Mouse (Mus musculus): ENCODE measurements around the gene Tdp2. TPM values are rescaled to one million over a fixed set of nuclear protein-coding genes. Genes with fewer than 3 reads are reported as not detected.

Tdp2 gene
- polyA plus RNA-seq, 1 experiment from 2014 or later = 33.9 TPM

DNA sequence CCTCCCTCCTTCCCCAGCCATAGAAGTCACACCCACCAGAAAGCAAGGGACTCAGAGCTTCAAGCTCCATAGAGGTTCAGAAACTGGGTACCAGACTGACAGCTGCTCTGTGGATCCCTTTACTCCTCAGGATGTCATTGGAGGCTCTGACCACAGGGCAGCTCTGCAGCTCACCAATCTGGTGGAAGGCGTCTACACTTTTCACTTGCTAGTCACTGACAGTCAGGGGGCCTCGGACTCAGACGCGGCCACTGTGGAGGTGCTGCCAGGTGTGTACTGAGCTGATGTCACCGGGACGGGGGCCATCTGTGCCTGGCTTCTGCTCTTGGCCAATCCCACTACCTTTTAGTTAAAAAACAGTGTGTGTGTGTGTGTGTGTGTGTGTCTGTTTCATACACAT is 50.9 kb downstream of the Tdp2 start:
- Histone ChIP-seq H3K4me2 (ENCODE audit: low read depth, low read length) (no peak overlapping the region), H3K36me3 (ENCODE audit: control insufficient read depth, insufficient read depth, low read length) (0 out of 2 replicates have a peak, but pooled peaks cover 5% of the 10 kb centered on the region), H3K4me3 (ENCODE audit: low read depth, low read length) (no peak overlapping the region), H3K9ac (replicated peaks; ENCODE audit: low read depth, low read length) (no peak overlapping the region), H3K4me1 (ENCODE audit: control insufficient read depth, insufficient read depth, low read length) (no peaks in the 10 kb centered on the region), H3K9me3 (ENCODE audit: control insufficient read depth, low read length) (no peaks in the 10 kb centered on the region), H3K27ac (ENCODE audit: low read depth, low read length) (no peak overlapping the region), H3K27me3 (ENCODE audit: control insufficient read depth, insufficient read depth, low read length) (no peaks in the 10 kb centered on the region)
- no peak for ATAC-seq (ENCODE audit: low read depth)
- 95% methylated on average over 6 of the region's 6 CpGs for WGBS

GRCm38 (mm10) chr13:24889554-24889953 is 58.1 kb downstream of the Tdp2 start:
- no peak overlapping the region for H3K9ac ChIP-seq (replicated peaks; ENCODE audit: low read depth, low read length)
- no peaks in the 10 kb centered on the region for H3K27me3 ChIP-seq (ENCODE audit: control insufficient read depth, insufficient read depth, low read length)
- no peaks in the 10 kb centered on the region for H3K9me3 ChIP-seq (ENCODE audit: control insufficient read depth, low read length)
- ATAC-seq (ENCODE audit: low read depth) = peak; percentile 28; the same call in 1 of the 2 replicates
- no peak overlapping the region for H3K4me2 ChIP-seq (ENCODE audit: low read depth, low read length)
- no peak overlapping the region for H3K27ac ChIP-seq (ENCODE audit: low read depth, low read length)
- no peaks in the 10 kb centered on the region for H3K4me1 ChIP-seq (ENCODE audit: control insufficient read depth, insufficient read depth, low read length)
- H3K36me3 ChIP-seq (ENCODE audit: control insufficient read depth, insufficient read depth, low read length) = no peaks in the 10 kb centered on the region
- no peak overlapping the region for H3K4me3 ChIP-seq (ENCODE audit: low read depth, low read length)
- WGBS = 20% methylated on average over 1 of the region's 1 CpGs

Other genes starting within 250 kb of the Tdp2 start
- gene Ripor2, start 249.5 kb upstream of the Tdp2 start, polyA plus RNA-seq (2014; fragmentation: Nextera tagmentation; extraction: Ambion mirVana) = 28.1 and 28.6 TPM in 2 replicates
- gene Armh2, start 90.4 kb upstream of the Tdp2 start, polyA plus RNA-seq (2014; fragmentation: Nextera tagmentation; extraction: Ambion mirVana) = not detected in 2 replicates
- gene Gmnn, start 69.8 kb upstream of the Tdp2 start, polyA plus RNA-seq (2014; fragmentation: Nextera tagmentation; extraction: Ambion mirVana) = 9.9 and 16.5 TPM in 2 replicates
- gene BC005537, start 30.0 kb upstream of the Tdp2 start, polyA plus RNA-seq (2014; fragmentation: Nextera tagmentation; extraction: Ambion mirVana) = 34.3 and 51.9 TPM in 2 replicates
- 47.8 and 51.2 TPM in 2 replicates for gene Acot13, start 139 bp upstream of the Tdp2 start, polyA plus RNA-seq (2014; fragmentation: Nextera tagmentation; extraction: Ambion mirVana)
- gene D130043K22Rik, start 13.5 kb downstream of the Tdp2 start, polyA plus RNA-seq (2014; fragmentation: Nextera tagmentation; extraction: Ambion mirVana) = 6.1 and 7.0 TPM in 2 replicates
- 15.4 and 16.3 TPM in 2 replicates for gene Aldh5a1, start 106.0 kb downstream of the Tdp2 start, polyA plus RNA-seq (2014; fragmentation: Nextera tagmentation; extraction: Ambion mirVana)
- 2.3 and 3.9 TPM in 2 replicates for gene Gpld1, start 111.5 kb downstream of the Tdp2 start, polyA plus RNA-seq (2014; fragmentation: Nextera tagmentation; extraction: Ambion mirVana)
- gene Mrs2, start 188.7 kb downstream of the Tdp2 start, polyA plus RNA-seq (2014; fragmentation: Nextera tagmentation; extraction: Ambion mirVana) = 25.9 and 27.2 TPM in 2 replicates
- 2.0 and 2.5 TPM in 2 replicates for gene Dcdc2a, start 224.3 kb downstream of the Tdp2 start, polyA plus RNA-seq (2014; fragmentation: Nextera tagmentation; extraction: Ambion mirVana)

All from neural tube, embryonic 14.5 days (tissue).